Mouse (Mus musculus): Measurements from ENCODE around the gene Sema4b.

Gene Sema4b

GRCm38 (mm10) chr7:80198863-80199262, 12.2 kb downstream of the Sema4b start:
- DNase-seq = no peak

GRCm38 (mm10) chr7:80199286-80199685, 12.6 kb downstream of the Sema4b start:
- DNase-seq = no peak

GRCm38 (mm10) chr7:80199851-80200587, 13.4 kb downstream of the Sema4b start:
- DNase-seq = no peak

- no peak for DNase-seq
These were observed 13.9 kb downstream of the Sema4b start for GRCm38 (mm10) chr7:80200588-80200945.

- DNase-seq = no peak
These were observed 14.4 kb downstream of the Sema4b start for GRCm38 (mm10) chr7:80200963-80201539.

GRCm38 (mm10) chr7:80201888-80202540, 15.4 kb downstream of the Sema4b start:
- peak; percentile 36 to 63 for DNase-seq

GRCm38 (mm10) chr7:80202961-80203360, 16.3 kb downstream of the Sema4b start:
- DNase-seq = no peak

GRCm38 (mm10) chr7:80203638-80204096, 17.0 kb downstream of the Sema4b start:
- no peak for DNase-seq

- no peak for DNase-seq
These were observed 17.7 kb downstream of the Sema4b start for GRCm38 (mm10) chr7:80204362-80204761.

GRCm38 (mm10) chr7:80204961-80205360, 18.3 kb downstream of the Sema4b start:
- DNase-seq = no peak

GRCm38 (mm10) chr7:80205705-80206589, 19.3 kb downstream of the Sema4b start:
- DNase-seq = no peak

- DNase-seq = peak; percentile 61 to 90
These were observed 20.7 kb downstream of the Sema4b start for GRCm38 (mm10) chr7:80207314-80207731.

- peak; percentile 51 to 76 for DNase-seq
These were observed 21.5 kb downstream of the Sema4b start for GRCm38 (mm10) chr7:80208026-80208642.

- DNase-seq = peak; percentile 56 to 77
These were observed 22.2 kb downstream of the Sema4b start for GRCm38 (mm10) chr7:80208738-80209430.

GRCm38 (mm10) chr7:80209669-80210068, 23.0 kb downstream of the Sema4b start:
- DNase-seq = peak in 1 of 2 experiments; percentile 29

- no peak for DNase-seq
These were observed 24.3 kb downstream of the Sema4b start for GRCm38 (mm10) chr7:80210982-80211381.

- no peak for DNase-seq
These were observed 27.0 kb downstream of the Sema4b start for GRCm38 (mm10) chr7:80213604-80214003.

GRCm38 (mm10) chr7:80214459-80214858, 27.8 kb downstream of the Sema4b start:
- no peak for DNase-seq

- DNase-seq = peak; percentile 73 to 88
These were observed 28.8 kb downstream of the Sema4b start for GRCm38 (mm10) chr7:80215398-80215797.

GRCm38 (mm10) chr7:80216566-80216965, 29.9 kb downstream of the Sema4b start:
- peak; percentile 59 to 78 for DNase-seq

GRCm38 (mm10) chr7:80218666-80219065, 32.0 kb downstream of the Sema4b start:
- no peak for DNase-seq

Measured in kidney, postnatal 25 days (tissue).